Mouse (Mus musculus): ENCODE data around the gene Scnn1b.

The Scnn1b gene

GRCm38 (mm10) chr7:121913944-121914343 is 49.1 kb downstream of the Scnn1b start:
- in situ Hi-C loops (cut with MboI, MseI), result no loop called here

DNA sequence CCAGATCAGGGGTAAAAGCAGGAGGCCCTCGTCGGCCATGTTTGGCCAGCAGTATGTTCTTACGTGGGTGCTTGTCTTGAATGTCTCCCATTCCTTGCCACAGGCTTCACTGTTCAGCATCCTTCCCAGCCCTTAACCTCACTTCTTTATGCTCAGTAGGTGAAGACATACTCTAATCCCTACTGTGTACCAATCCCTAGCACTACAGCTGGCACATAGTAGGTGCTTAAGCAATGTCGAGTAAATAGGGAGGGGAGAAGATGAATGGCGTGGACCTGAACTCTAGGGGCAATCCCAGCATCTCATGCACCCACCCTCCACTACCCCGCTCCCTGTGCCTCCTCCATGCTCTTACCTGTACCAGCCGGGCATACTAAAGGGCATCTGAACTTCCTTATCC is 59.5 kb downstream of the Scnn1b start:
- in situ Hi-C loops (cut with MboI, MseI), result no loop called here

DNA sequence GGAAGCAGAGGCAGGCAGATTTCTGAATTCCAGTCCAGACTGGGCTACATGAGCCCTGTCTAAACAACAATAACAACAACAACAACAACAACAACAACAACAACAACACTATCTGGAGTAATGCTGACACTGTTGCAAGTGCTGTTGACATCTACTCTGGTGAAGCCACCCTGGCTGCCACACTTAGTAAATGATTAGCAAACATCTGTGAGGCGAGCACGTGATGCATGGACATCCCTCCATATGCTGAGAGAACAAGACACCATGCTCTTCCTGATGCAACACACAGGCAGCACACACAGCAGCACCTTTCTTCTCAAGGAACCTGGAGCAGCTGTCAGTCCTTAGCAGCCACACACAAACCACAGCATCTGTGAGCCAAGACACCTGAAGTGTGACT is 63.0 kb downstream of the Scnn1b start:
- in situ Hi-C loops (cut with MboI, MseI), result no loop called here

- in situ Hi-C loops (cut with MboI, MseI), result no loop called here
Measured at GRCm38 (mm10) chr7:121931246-121931645, 66.4 kb downstream of the Scnn1b start.

- in situ Hi-C loops (cut with MboI, MseI), result no loop called here
Measured at GRCm38 (mm10) chr7:121933675-121934074, 68.8 kb downstream of the Scnn1b start.

- in situ Hi-C loops (cut with MboI, MseI), result no loop called here
Measured at GRCm38 (mm10) chr7:121934346-121934745, 69.5 kb downstream of the Scnn1b start.

- in situ Hi-C loops (cut with MboI, MseI), result no loop called here
Measured at GRCm38 (mm10) chr7:121935906-121936794, 71.3 kb downstream of the Scnn1b start.

DNA sequence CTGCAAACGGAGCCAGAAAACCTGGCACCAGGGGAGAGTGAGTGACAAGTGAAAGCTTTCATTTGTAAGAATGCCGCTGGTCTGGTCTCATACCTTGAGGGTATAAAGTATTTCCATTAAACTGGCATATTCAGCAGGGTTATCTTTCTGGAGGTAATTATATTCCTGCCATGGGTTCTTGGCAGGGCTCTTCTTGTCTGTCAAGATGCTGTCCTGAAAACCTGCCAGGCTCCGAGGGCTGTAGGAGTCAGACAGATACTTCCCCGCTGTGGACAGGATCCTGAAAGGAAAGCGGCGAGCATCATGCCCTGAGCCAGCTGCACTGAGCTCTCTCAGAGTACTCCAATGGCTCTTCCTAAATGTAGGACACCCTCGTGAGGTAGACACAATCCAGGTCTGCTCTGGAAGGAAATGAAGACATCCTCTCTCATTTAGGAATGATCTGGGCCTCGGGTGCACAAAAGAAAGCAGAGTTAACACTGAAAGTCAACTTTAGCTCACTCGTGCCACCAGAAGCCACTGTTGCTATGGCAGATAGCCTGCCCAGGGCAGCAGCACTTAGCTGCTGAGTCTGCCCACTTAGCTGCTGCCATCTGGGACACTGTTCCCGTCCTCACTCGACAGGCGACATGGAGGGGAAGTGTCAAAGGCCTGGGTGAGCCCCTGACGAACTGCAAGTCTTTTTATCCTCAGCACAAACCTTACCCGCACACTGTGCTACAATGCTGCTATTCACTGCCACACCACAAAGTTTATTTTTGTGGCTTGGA is 72.2 kb downstream of the Scnn1b start:
- in situ Hi-C loops (cut with MboI, MseI), result no loop called here

DNA sequence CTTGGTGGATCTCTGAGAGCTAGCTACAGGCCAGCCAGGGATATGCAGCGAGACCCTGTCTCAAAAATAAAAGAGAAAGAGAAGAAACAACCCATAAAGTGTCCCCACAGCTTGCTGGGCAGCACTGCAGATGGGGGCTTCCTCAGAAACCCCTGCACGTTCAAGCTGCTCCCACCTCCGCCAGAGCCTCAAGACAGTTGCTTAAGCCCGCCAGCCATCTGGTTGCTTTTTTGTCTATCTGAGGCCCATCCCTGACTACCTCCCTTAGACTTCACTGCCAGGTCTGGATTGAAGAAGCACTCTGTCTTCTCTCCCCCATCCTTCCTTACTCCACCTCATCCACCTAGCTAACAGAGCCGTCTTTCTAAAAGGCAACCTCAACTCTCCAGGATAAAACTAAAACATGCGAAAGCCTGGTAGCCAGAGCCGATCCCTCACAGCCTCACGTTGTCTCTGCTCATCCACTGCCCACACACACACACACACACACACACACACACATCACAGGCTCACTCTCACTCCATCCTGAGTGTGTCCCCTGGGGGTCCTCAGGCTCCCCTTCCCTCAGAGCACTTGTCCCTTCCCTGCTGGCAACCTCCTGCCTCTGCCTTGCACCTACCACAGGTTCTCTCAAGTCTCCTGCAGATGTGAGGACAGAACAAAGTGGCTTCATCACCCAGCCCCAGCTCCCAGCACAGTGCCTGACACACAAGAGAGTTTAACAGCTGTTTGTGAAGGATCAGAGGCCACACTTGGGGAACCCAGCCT is 73.5 kb downstream of the Scnn1b start:
- in situ Hi-C loops (cut with MboI, MseI), result no loop called here

DNA sequence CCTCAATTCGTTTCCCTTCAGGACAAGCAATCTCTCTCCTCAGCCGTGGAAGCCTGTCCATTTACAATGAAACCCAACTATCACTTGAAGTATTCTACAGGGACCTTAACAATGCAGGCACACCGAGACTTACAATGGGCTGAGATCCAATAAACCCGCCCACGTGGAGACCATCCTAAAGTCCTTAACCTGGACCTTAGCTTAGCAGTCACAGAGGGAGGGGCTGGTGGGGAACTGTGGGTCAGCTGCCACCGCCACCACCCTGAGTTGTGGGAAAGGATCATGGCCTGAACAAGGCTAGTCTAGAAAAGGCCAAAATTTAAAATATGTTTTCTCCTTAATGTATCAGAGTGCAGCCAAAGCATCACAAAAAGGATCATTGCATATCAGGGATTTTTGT is 74.4 kb downstream of the Scnn1b start:
- in situ Hi-C loops (cut with MboI, MseI), result no loop called here

DNA sequence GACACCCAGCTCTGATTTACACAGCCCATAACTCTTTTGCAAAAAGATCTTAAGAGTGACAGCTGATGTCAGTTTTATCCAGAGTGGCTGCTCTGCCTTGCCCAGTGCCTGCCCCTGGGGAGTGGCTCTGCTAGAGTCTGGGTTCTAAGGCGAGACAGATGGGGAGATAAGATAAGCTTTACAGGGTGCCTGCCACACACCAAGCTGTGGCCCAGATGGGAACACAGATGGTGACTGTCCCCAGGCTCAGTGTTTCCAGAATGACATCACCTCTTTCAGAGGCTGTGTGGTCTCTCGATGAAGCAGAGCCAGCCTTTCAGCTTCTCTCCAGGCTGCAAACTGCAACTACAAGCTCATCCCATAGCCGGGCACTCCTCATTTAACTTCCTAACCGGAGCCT is 74.9 kb downstream of the Scnn1b start:
- in situ Hi-C loops (cut with MboI, MseI), result no loop called here

- in situ Hi-C loops (cut with MboI, MseI), result no loop called here
Measured at GRCm38 (mm10) chr7:121941016-121941415, 76.2 kb downstream of the Scnn1b start.

- in situ Hi-C loops (cut with MboI, MseI), result no loop called here
Measured at GRCm38 (mm10) chr7:121941640-121942039, 76.8 kb downstream of the Scnn1b start.

DNA sequence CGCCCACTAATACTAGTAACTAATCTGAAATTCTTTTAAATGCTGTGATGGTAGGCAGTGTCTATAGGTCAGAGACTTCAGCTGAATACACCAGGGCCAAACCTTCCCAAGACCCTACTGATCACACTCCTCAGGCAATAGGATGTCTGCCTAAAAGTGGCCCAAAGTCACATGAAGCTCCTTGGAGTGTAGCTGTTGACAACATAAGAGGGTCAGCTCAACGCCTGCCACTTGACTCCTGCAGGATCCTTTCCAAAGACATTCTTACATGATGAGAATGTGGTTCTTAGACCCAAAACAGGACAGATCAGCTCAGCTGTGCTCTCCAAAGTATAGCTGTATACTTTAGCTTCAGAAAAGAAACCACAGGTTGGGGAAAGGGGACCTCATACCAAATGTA is 77.5 kb downstream of the Scnn1b start:
- in situ Hi-C loops (cut with MboI, MseI), result no loop called here

DNA sequence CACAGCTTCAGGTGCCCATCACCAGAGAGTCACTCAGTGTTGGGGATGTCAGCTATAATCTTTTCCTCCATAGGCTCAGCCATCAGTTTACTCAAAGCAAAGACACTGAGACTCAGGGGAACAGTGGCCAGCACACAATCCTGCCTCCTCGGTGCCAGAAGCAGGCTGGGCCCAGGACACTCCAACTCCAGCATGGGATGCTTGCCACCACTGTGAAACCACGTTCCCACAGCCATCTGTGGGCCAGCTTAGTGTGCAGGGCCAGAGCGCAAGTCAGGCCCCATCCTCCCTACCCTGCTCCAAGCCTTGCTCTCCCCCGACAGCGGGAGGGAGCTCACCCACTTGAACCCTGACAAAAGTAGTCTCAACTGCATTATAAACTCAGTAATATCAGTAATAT is 81.4 kb downstream of the Scnn1b start:
- in situ Hi-C loops (cut with MboI, MseI), result no loop called here

DNA sequence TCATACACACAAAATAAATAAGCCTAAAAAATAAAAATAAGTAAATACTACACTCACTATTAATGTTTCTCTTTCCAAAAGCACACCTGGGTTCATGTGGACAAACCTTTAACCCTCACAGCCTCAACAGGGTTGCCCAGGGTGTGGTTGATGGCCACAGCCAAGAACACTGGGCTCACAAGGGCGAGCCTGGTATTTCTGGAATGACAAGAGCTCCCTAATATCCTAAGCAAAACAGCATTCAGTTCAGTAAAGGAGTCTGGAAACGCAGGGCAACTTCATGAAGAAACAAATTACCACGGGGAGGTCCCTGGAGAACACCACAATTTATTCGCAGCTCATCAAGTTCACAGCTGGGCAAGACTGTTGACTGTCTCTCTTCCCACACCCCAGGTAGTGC is 82.7 kb downstream of the Scnn1b start:
- in situ Hi-C loops (cut with MboI, MseI), result no loop called here

DNA sequence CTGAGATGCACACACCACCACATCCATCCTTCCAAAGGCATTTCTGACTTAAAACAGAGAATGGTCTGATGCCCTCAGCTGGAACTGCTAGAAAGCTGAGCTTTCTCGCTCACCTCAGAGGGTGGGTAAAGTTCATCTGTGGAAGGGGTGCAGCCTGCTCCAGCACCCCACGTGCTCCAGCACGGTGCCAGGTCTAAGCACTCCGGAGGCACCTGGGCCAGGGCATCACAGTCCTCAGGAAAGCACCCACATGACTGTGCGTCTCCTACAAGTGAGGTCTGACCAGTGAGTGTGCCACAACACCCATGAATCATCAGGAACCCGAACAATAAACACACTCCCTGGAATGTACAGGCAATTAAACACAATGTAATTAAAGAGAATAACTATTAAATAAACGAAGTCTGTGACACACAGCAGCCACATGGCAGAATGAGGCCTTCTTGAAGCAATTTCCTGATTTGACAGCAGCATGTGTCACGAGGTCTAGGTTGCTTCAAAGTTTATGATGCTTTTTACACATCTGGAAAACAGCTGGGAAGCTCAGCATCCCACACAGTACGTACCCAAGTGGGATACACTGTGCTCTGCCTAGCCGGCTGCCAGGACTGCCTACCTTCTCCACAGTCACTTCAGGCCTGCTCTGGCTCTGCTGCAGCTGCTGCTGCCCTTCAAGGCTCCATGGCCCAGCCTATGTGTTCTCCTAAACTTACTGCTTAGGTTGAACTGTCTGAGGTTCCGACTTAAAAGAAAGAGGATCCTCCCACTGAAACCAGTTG is 90.2 kb downstream of the Scnn1b start:
- in situ Hi-C loops (cut with MboI, MseI), result no loop called here

DNA sequence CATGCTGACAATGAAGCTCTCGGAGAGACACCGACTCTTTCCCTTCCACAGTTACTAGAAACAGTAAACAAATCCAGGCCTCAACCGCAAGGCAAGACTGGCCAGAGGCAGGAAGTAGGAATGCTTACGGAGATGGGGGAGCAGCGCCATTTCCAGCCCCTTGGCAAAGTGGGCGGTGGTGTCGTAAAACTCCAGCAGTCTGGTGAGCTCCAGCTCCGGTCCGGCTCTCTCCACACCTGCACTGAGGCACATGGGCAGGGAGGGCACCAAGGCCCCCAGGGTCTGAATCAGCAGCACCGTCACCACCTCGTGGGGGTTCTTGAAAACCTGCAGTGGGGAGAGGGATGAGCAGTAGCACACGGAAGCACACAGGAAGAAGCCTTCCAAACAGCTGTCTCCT is 91.0 kb downstream of the Scnn1b start:
- in situ Hi-C loops (cut with MboI, MseI), result no loop called here

- in situ Hi-C loops (cut with MboI, MseI), result no loop called here
Measured at GRCm38 (mm10) chr7:121961913-121962570, 97.2 kb downstream of the Scnn1b start.

DNA sequence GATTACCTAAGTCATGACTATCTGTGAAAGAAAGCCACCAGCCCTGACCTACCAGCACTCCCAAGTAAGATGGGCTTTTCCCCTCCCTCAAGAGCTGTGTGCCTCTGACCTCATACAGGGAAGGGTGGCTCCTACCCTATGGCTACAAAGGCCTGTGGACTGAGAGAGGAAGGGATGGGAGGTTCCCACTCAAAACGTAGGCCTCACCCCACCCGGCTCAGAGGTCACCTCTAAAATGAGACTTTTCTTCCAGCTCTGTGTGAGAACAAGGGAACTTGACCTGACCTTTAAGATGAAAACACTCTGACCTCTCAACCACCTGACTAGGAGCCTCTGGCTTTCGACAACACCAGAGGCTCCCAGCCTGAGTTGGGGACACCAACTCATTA is 97.7 kb downstream of the Scnn1b start:
- in situ Hi-C loops (cut with MboI, MseI), result no loop called here

- in situ Hi-C loops (cut with MboI, MseI), result no loop called here
Measured at GRCm38 (mm10) chr7:121963883-121964398, 99.1 kb downstream of the Scnn1b start.

Measured in regulatory T cell (primary cell).